Mouse (Mus musculus) spleen, adult 18-20 months (tissue): ENCODE measurements around the gene Vmn1r68.

Experiments
- DNase-seq, 2 experiments: peaks; one replicate each; pipeline ENCODE4 v3.0.0; 2022; ENCODE audit warnings: mixed read lengths in 2 of 2

Vmn1r68 gene

DNA sequence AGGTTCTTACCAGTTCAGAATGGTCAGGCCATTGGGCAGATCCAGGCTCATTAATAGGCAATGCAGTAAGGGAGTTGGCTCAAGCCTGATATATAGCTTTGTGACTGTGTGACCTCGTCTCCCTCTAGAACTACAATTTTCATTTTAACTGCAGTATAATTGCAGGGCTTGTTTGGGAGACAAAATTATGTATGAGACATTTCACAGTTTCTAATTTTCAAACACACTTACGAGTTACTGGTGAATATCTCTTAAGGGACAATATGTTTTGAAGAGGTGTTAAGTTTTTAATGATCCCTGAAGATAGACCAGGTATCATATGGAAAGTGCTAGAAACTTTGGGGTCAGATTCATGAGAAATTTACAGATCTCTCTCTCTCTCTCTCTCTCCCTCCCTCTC is at the start of gene Vmn1r68:
TSS of gene Vmn1r68 (minus strand) at position 101 of the 400 bp plus-strand sequence.
- DNase-seq, result no peak

DNA sequence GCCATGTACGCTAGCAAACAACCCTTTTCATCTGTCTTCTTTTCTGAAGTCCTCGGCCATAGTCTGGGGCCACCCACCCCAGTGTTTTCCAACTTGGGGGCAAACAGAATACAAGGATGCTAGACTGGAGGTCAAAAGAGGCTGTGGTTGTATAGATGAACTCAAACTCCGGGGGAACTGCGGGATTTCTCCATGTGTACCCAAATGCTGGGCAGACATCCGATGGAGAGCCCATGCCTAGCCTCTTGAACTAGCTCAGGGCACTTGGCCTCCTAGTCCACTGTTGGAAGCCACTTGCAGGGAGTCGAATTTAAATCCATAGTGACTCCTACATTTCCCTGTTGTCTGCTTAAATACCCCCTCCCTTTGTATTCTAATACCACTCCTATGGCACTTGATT is 62.7 kb downstream of the Vmn1r68 start:
- DNase-seq, result no peak

- DNase-seq, result peak in 1 of 2 experiments; percentile 22
Observed at GRCm38 (mm10) chr7:10494786-10495521, 63.3 kb downstream of the Vmn1r68 start, which contains the start of gene Zik1. Zik1 (minus strand) TSS chr7:10495394.

DNA sequence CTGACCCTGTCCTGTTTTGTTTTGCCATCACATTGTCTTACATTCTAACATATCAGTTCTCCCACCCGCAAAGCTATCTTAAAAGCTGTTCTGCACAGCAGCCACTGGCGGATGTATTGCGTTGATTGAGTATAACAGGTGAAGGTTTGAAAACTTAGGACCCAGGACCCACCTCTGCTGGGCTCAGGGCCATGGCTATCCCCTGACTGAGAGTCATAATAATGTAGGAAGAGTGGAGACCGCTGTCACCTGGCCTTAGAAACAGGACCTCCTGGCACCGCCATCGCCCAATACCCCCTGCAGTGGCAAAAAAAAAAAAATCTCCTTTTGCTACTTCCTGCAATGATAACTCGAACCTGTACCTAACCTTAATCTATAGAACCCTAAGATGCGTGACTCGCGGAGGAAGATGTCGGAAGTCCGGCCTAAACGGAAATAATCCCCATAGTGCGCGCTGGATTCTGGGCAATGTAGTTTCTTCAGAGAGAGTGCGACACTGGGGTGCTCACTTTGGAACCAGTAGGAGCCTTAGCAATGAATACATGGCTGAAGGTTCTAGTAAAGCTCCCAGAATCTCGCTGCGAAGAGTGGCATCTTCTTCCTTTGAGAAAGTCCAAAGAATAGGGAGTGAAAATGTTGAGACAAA is 77.6 kb downstream of the Vmn1r68 start:
- DNase-seq, result no peak

GRCm38 (mm10) chr7:10479813-10480212 is 78.5 kb downstream of the Vmn1r68 start:
- DNase-seq, result no peak

DNA sequence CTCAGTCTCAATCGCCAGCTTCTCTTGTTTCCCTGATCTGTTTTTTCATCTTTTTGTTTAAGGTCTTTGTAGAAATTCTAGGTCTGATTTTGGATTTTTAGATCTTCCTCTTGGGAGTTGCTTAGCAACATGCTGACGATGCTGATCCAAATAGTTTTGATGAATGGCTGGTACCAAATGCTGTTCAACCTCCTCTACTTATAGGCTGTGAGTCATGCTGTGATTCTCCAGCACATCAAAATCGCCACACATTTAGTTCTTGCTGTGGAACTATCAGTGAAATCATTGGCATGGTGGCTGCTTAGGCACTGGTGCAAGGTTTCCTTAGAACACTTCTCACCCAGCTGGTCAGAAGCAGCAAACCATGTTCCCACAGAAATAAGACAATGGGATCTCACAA is 100.1 kb downstream of the Vmn1r68 start:
- DNase-seq, result no peak
